Mouse (Mus musculus) midbrain, embryonic 15.5 days (tissue): ENCODE results near the gene Chn1. TPM values are rescaled to one million over a fixed set of nuclear protein-coding genes. Genes with fewer than 3 reads are reported as not detected.

ENCODE experiments used
- ATAC-seq: fragments of 200-750 bp; cut with Nextera tagmentation; replicated peaks from 2 replicates; pipeline ENCODE4 v1.8.0; 2017; ENCODE audit warnings: moderate TSS enrichment
- H3K27ac ChIP-seq: fragments of 300-500 bp; sonication (generic); 2 replicates; pipeline ENCODE4 v1.5.1; 2015; ENCODE audit warnings: mild to moderate bottlenecking, inconsistent platforms
- H3K27me3 ChIP-seq: fragments of 300-500 bp; sonication (generic); replicated peaks from 2 replicates; pipeline ENCODE4 v1.6.1; 2015; ENCODE audit warnings: inconsistent platforms
- H3K36me3 ChIP-seq: fragments of 300-500 bp; sonication (generic); replicated peaks from 2 replicates; pipeline ENCODE4 v1.6.1; 2015; ENCODE audit warnings: inconsistent platforms
- H3K4me1 ChIP-seq: fragments of 300-500 bp; sonication (generic); 2 replicates; pipeline ENCODE4 v1.6.1; 2015; ENCODE audit warnings: inconsistent platforms
- H3K4me2 ChIP-seq: fragments of 300-500 bp; sonication (generic); 2 replicates; pipeline ENCODE4 v1.6.1; 2015; ENCODE audit warnings: inconsistent platforms, mild to moderate bottlenecking, moderate library complexity
- H3K4me3 ChIP-seq: fragments of 300-500 bp; sonication (generic); 2 replicates; pipeline ENCODE4 v1.5.1; 2015; ENCODE audit warnings: mild to moderate bottlenecking, inconsistent platforms
- H3K9ac ChIP-seq: fragments of 300-500 bp; sonication (generic); 2 replicates; pipeline ENCODE4 v1.6.1; 2015; ENCODE audit warnings: mild to moderate bottlenecking, inconsistent platforms
- H3K9me3 ChIP-seq: fragments of 300-500 bp; sonication (generic); 2 replicates; pipeline ENCODE4 v1.6.1; 2016; ENCODE audit warnings: inconsistent platforms
- WGBS: fragments of 180-500 bp; shearing (Covaris S2); methylation state at CpG from one replicate; pipeline ENCODE4 v1.1.7; 2015; ENCODE audit warnings: mixed read lengths; 5-methylcytosine and 5-hydroxymethylcytosine counted together
- polyA plus RNA-seq: library from polyadenylated mRNA; unstranded; fragments of >200 nt; fragmentation: Nextera tagmentation; extraction: Ambion mirVana; gene quantifications from 2 replicates; pipeline ENCODE4 v1.2.1, GENCODE M21; 2015

The Chn1 gene
- polyA plus RNA-seq, 1 experiment from 2014 or later: 102 TPM

DNA sequence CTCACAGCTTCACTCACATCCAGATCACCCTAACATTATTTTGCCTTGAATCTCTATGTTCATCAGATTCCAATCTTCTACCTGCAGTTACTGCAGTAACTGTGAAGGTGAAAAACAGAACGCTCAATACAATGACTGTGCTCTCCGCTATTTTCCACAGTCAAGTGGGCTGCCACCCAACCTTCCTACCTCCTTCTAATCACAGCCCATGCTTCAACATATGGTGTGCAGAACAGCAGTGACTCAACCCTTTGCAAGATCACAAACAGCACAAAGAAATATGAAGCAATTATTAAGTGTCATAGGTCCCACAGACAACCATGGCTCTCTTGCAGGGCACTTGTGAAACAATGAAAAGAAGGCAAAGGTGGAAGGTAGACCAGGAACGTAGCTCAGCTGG lies 33.9 kb downstream of the Chn1 start:
- Histone ChIP-seq H3K27me3 (no peaks in the 10 kb centered on the region), H3K4me2 (no peak overlapping the region), H3K27ac (no peak overlapping the region), H3K4me1 (no peaks in the 10 kb centered on the region), H3K9me3 (no peaks in the 10 kb centered on the region), H3K36me3 (no peaks in the 10 kb centered on the region), H3K4me3 (no peak overlapping the region), H3K9ac (no peak overlapping the region)
- 96% methylated on average over 3 of the region's 3 CpGs for WGBS
- no peak for ATAC-seq

DNA sequence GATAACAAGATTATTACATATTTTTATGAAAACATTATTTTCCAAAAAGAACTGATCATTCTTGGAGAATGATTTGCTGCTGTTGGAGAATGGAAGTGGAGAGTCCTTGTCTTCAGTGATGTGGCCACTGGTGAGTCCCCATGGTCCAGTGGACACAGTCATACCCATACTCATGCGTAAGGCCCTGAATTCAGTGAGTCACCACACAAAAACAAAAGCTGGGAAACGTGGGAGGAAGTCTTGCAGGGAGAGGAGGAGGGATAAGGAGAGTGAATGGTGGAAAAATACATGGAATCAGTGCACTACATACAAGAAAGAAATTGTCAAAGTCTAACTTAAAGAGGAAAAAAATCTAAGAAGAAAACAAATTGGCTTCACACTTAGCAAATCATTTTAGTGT lies 47.3 kb downstream of the Chn1 start:
- H3K4me2 ChIP-seq: no peak overlapping the region
- no peak overlapping the region for H3K27ac ChIP-seq
- no peaks in the 10 kb centered on the region for H3K9me3 ChIP-seq
- 69% methylated on average over 2 of the region's 2 CpGs for WGBS
- peaks cover 7% of the 10 kb centered on the region; the same call in 1 of the 2 replicates for H3K4me1 ChIP-seq
- H3K36me3 ChIP-seq: no peaks in the 10 kb centered on the region
- no peak overlapping the region for H3K9ac ChIP-seq
- no peak for ATAC-seq
- no peaks in the 10 kb centered on the region for H3K27me3 ChIP-seq
- H3K4me3 ChIP-seq: no peak overlapping the region

DNA sequence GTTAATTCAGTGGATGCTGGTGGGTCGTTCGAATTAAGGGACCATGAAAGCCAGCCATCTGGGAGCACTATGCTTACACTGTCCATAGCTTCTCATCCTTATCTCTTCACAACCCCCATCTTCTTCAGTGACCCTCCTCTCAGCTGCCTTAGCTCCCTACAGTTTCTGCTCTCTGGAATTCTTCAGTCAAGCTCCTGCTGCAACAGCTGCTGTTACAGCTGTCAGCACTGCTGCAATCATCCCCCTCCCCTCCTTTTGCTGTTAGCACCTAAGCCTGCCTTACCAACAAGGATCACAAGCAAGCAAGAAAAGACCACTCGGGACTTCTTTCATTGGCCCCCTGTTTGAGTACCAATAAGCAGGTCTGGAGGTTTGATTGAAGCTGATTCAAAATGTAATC lies 50.2 kb downstream of the Chn1 start:
- 65% methylated on average over 3 of the region's 3 CpGs for WGBS
- H3K4me3 ChIP-seq: no peak overlapping the region
- no peak overlapping the region for H3K27ac ChIP-seq
- H3K27me3 ChIP-seq: no peaks in the 10 kb centered on the region
- ATAC-seq: no peak
- no peaks in the 10 kb centered on the region for H3K9me3 ChIP-seq
- H3K4me2 ChIP-seq: no peak overlapping the region
- no peak overlapping the region for H3K9ac ChIP-seq
- H3K36me3 ChIP-seq: no peaks in the 10 kb centered on the region
- H3K4me1 ChIP-seq: peaks cover 12% of the 10 kb centered on the region; the same call in 1 of the 2 replicates

DNA sequence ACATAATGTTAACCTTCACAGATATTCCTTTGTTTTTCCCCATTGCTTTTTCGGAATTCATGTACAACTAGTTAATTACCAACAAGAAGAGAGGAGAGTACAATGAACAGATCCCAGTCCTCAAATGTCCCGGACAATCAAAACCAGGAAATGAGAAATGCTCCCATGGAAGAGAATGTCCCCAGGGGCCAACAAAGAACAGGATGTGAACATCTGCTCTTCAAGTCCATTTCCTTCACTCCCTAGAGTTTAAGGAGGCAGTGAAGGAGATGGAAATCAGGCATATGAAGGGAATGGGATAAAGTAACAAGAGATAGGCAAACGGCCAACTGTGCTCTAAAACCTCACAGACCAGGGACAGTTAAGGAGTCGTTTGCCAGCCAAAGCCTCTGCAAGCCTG lies 53.3 kb downstream of the Chn1 start:
- H3K27me3 ChIP-seq: no peaks in the 10 kb centered on the region
- H3K36me3 ChIP-seq: no peaks in the 10 kb centered on the region
- no peak overlapping the region for H3K9ac ChIP-seq
- no peak for ATAC-seq
- no peak overlapping the region for H3K4me3 ChIP-seq
- H3K4me1 ChIP-seq: peaks cover 12% of the 10 kb centered on the region; the same call in 1 of the 2 replicates
- no peak overlapping the region for H3K27ac ChIP-seq
- H3K9me3 ChIP-seq: no peaks in the 10 kb centered on the region
- 48% methylated on average over 4 of the region's 4 CpGs for WGBS
- H3K4me2 ChIP-seq: no peak overlapping the region

DNA sequence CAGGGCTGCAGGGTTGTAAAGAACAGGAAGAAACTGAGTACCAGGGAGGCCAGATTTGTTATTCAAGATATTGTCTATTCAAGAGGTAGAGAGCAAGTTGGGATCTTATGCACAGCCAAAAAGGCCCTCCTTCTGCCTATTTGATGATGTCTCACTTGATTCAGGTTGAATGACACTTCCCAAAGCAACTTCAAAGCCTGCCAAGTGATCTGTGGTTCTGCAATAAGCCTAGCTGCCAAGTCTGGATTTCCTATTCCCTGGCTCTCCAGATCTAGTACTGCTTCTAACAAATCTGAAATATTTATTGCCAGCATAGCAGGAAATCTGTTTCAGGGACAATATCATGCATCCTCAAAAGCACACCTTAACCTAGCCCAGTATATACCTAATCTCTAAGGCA lies 62.7 kb downstream of the Chn1 start:
- Histone ChIP-seq H3K27me3 (no peaks in the 10 kb centered on the region), H3K9ac (no peak overlapping the region), H3K36me3 (no peaks in the 10 kb centered on the region), H3K4me2 (no peak overlapping the region), H3K4me1 (no peaks in the 10 kb centered on the region), H3K9me3 (no peaks in the 10 kb centered on the region), H3K4me3 (no peak overlapping the region), H3K27ac (no peak overlapping the region)
- ATAC-seq: no peak

DNA sequence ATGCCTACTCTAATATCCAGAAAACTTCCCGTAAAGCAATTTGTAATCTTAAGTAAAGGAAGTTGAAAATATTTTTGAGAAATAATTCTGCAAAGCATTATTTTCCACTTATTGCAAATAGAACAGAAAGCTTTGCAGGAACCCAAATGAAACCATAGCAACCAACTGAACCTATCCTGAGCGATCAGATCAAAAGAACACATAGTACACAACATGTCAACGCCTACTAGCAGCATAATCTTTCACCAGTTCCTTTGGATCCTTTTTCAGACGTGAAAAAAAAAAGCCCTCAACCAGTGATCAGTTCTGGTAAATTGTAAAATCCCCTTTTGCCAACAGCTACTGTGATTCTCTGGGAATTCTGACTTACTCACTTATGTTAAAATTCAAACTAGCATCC lies 82.1 kb downstream of the Chn1 start:
- 57% methylated on average over 4 of the region's 4 CpGs for WGBS
- Histone ChIP-seq H3K27ac (no peak overlapping the region), H3K4me3 (no peak overlapping the region), H3K4me2 (no peak overlapping the region), H3K27me3 (no peaks in the 10 kb centered on the region), H3K9ac (no peak overlapping the region), H3K9me3 (no peaks in the 10 kb centered on the region), H3K36me3 (no peaks in the 10 kb centered on the region), H3K4me1 (no peaks in the 10 kb centered on the region)
- no peak for ATAC-seq

DNA sequence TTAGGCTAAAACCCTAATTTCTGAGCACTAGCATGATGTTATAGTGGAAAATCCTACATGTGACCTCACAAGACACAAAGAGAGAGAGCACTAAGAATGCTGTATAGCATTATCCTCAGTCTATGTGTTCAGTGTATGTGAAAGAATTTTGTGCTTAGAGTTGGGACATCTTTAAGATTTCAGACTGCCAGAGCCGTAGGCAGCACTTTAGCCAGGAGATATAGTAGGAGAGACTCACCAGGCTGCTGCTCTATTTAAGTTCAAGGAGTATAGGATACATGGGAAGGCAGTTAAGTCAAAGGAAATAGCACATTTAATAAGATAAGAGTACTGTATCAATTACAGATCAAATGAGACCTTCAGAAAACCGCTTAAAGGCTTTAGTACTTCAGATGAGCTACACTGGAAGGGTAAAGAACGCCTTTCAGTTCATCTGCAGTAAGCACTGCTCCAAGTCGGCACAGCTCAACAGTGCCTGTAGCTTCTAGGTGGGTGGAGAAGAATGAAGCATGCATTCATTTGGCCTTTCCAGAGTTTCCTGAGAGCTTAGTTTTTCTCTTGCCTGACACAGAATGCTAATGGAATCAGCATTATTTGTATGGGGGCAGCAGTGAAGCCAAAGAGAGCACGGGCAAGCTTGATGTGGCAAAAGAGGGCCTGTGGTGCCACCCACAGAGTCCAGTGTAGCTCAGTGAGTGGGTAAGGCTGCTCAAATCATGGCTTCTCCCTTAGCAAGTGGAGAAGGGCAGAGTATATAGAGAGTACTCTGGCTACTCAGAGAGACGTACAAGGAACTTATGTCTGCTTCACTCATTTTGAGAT lies 84.2 kb downstream of the Chn1 start:
- Histone ChIP-seq H3K27me3 (no peaks in the 10 kb centered on the region), H3K9me3 (no peaks in the 10 kb centered on the region), H3K4me3 (no peak overlapping the region), H3K4me1 (no peaks in the 10 kb centered on the region), H3K27ac (no peak overlapping the region), H3K36me3 (no peaks in the 10 kb centered on the region), H3K9ac (no peak overlapping the region), H3K4me2 (no peak overlapping the region)
- no peak for ATAC-seq
- 77% methylated on average over 6 of the region's 6 CpGs for WGBS

DNA sequence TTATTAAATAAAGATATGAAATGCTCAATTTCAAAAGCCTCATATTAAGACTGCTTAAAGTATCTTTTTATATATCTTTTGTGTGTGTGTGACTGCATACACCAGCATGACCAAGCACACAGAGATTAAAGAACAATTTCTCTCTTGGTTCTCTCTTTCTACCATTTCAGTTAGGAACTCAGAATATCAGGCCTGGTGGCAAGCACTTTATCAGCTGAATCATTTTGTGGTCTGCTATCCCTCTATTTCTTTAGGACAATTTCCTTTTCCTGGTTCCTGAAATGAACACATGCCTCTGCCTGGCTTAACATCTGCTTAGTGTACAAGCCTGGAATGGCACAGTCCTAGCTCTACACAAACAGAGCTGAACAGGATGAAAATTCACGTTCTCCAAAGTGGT lies 92.6 kb downstream of the Chn1 start:
- no peaks in the 10 kb centered on the region for H3K36me3 ChIP-seq
- ATAC-seq: no peak
- H3K4me1 ChIP-seq: no peaks in the 10 kb centered on the region
- no peaks in the 10 kb centered on the region for H3K9me3 ChIP-seq
- WGBS: 74% methylated on average over 1 of the region's 1 CpGs
- H3K27me3 ChIP-seq: no peaks in the 10 kb centered on the region
- no peak overlapping the region for H3K4me2 ChIP-seq
- no peak overlapping the region for H3K27ac ChIP-seq
- H3K4me3 ChIP-seq: no peak overlapping the region
- H3K9ac ChIP-seq: no peak overlapping the region

DNA sequence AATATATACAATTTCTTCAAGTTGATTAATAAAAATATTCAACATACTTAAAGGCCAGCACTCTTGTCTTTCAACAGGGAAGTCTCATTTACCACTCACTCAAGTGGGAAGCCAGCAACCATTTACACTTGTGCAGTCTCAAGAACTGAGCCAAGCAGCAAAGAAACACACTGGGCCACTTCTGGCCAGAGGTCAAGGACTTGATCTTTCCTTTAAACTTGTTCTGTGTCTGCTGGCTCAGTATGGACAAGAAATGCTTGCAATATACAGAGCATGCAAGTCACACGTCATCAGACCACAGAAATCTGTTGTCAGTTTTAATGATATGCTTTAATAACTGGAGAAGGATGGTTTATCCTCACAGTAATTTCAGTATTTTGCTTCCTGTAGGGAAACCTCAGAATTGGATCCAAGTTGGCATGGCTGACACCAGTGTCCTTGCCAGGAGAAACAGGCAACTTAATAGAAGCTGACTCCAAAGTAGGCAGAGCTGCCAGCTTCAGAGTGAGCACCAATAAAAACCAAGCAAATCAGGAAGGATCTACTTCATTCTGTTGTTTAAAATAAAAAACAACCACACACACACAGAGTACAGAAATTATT lies 94.6 kb downstream of the Chn1 start:
- Histone ChIP-seq H3K36me3 (no peaks in the 10 kb centered on the region), H3K4me1 (no peaks in the 10 kb centered on the region), H3K27me3 (no peaks in the 10 kb centered on the region), H3K9ac (no peak overlapping the region), H3K4me2 (no peak overlapping the region), H3K9me3 (no peaks in the 10 kb centered on the region), H3K4me3 (no peak overlapping the region), H3K27ac (no peak overlapping the region)
- WGBS: 70% methylated on average over 1 of the region's 1 CpGs
- no peak for ATAC-seq

DNA sequence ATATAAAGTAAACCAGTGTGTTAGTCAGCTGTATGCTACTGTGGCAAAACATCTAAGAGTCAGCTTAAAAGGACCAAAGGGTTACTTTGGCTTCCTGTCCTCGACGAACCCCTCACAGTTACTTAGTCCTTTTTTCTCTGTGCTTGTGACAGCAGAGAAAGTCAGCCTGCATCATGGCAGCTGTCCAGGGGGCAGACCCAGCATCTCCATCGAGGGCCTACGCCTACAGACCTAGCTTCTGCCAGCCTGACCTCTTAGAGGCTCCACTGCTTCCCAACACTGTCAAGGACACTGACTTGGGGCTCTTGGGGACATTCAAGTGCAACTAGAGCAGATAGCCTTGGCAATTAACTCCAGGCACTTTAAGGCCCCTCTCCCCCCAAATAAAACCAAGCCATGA lies 106.5 kb downstream of the Chn1 start:
- WGBS: 80% methylated on average over 4 of the region's 4 CpGs
- H3K27me3 ChIP-seq: no peaks in the 10 kb centered on the region

DNA sequence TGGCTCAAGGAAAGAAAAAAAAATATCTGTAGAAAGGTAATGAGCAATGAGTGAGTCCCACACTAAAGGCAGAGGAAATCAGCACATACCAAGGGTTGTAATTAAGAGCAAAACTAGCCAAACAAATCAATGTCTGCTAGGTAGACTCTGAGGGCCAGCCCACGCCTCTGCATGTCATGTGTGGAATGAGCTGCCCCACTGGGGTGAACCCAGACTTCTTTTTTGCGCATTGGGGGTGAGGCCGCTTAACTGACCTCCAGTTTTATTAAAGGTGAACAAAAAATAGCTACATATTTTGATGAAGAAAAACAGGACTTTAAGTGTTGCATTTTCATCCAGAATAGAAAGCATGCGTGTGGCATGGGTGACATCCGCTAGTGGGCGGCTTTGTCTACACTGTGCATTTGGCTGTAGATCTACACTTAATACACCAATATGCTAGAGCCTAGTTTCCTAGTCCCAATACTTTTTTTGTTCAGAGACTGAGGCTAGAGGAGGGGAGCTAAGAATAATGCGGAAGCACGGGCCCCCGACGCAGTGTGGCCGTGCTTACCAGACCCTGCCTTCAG lies 114.5 kb downstream of the Chn1 start:
- Histone ChIP-seq H3K9ac (no peak overlapping the region), H3K4me3 (peak overlapping the region; percentile 28), H3K4me1 (peaks cover 36% of the 10 kb centered on the region), H3K27ac (no peak overlapping the region; the same call in 1 of the 2 replicates), H3K4me2 (peak overlapping the region; percentile 50), H3K27me3 (no peaks in the 10 kb centered on the region), H3K9me3 (no peaks in the 10 kb centered on the region), H3K36me3 (no peaks in the 10 kb centered on the region)
- 87% methylated on average over 11 of the region's 11 CpGs for WGBS
- ATAC-seq: peak; percentile 55; the same call in 1 of the 2 replicates

More for the DNA sequence above, 106.5 kb downstream of the Chn1 start:
- peaks cover 13% of the 10 kb centered on the region for H3K4me1 ChIP-seq
- H3K27ac ChIP-seq: no peak overlapping the region
- no peaks in the 10 kb centered on the region for H3K9me3 ChIP-seq
- H3K36me3 ChIP-seq: no peaks in the 10 kb centered on the region
- H3K4me3 ChIP-seq: no peak overlapping the region
- H3K9ac ChIP-seq: no peak overlapping the region
- no peak overlapping the region for H3K4me2 ChIP-seq
- ATAC-seq: no peak

DNA sequence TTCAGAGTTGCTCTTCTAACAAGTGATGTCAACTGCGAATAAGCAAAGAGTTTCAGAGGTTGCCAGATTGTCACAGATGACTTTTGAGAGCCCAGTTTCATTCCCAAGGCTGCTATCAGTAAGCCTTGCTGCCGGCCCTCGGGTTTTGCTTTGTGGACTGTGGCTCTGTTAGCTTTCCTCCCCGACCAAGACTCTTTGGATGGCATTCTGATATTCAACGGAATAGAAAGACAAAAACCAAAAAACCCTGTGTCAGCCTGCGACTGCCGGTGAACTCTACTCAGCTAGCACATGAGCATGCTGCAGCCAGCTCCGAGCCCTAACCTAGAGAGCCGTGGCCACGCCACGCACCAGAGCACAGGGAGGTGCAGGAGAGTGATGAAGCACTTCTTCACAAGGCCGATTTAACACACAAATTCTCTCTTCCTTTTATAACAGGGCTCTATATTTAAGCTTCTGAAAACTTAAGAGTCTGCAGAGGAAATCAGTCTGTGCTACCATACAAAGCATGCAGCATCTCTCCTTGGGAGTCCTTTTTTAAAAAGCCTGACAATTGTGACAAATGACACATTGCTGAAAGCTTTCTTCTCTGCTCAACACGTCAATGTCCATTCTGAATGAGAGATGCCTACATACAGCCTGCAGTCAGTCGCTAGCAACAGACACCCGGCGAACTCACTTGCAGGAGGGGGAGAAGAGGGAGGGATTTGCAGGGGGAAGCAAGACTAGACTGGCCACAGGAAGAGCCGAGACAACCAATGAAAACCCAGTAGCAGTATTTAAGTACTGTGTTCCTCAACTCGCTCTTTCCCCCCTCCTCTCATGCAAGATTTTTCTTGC lies 115.2 kb downstream of the Chn1 start:
- Histone ChIP-seq H3K9me3 (no peaks in the 10 kb centered on the region), H3K9ac (0 out of 2 replicates have a peak overlapping the region, but pooled peaks have one; percentile 22), H3K4me2 (peak overlapping the region; percentile 50), H3K27me3 (no peaks in the 10 kb centered on the region), H3K36me3 (no peaks in the 10 kb centered on the region), H3K27ac (peak overlapping the region; percentile 66), H3K4me1 (peaks cover 38% of the 10 kb centered on the region), H3K4me3 (peak overlapping the region; percentile 28)
- peak; percentile 94 for ATAC-seq
- 24% methylated on average over 18 of the region's 18 CpGs for WGBS
